Mouse (Mus musculus) Patski (cell line): ENCODE measurements at regions not wholly inside any gene's neighbourhood (a gene's known extent, or its start where the extent isn't known, plus 50 kb on each side); places are given as distances from the start of the nearest gene placed in this dataset.
A peak's percentile ranks its signal among the peaks of the same experiment; 100 is the strongest.

Experiments
- ATAC-seq: fragments of 100-300 bp; one replicate; pipeline ENCODE4 v1.8.0; 2021
- CTCF ChIA-PET: fragments of 350-600 bp; sonication (Branson Sonifier 250); formaldehyde crosslinking; loops from one replicate; lab custom pipeline; 2022; ENCODE audit warnings: inconsistent platforms; lab: Charles Lee
- POLR2A ChIA-PET: fragments of 350-600 bp; sonication (Branson Sonifier 250); formaldehyde crosslinking; loops from one replicate; lab custom pipeline; 2022; ENCODE audit warnings: antibody characterized with exemption, inconsistent platforms; lab: Charles Lee
- DNase-seq: peaks from one replicate; pipeline ENCODE4 v3.0.0-alpha.2; 2011; ENCODE audit warnings: low read depth, low spot score
- H3K27me3 ChIP-seq: fragments of 371-371 bp; one replicate; pipeline ENCODE4 v1.5.1; 2021
- CTCF ChIP-seq: fragments of 100-300 bp; IDR thresholded peaks from one replicate; pipeline ENCODE4 v1.5.1; 2021
- in situ Hi-C: fragments of 300-500 bp; cut with MboI; formaldehyde crosslinking; loops from 3 replicates; pipeline ENCODE4 v1.11.1; 2018; ENCODE audit warnings: low pct_unique_long_range_greater_than_20kb, mixed read lengths

DNA sequence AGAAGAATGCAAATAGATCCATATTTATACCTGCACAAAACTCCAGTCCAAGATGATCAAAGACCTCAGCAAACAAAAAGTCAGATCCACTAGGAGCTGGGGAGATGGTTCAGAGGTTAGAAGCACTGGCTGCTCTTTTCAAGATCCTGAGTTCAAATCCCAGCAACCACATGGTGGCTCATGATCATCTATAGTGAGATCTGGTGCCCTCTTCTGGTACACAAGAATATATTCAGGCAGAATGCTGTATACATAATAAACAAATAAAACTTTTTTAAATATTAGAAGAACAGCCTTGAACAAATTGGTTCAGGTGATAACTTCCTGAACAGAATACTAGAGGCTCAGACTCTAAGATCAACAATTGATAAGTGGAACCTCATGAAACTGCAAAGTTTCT lies 83.7 kb downstream of the Hmgn5 start:
- CTCF ChIA-PET = no interaction called here
- POLR2A ChIA-PET = no interaction called here
- in situ Hi-C loops = no loop called here
- TF ChIP-seq CTCF = peak; percentile 35
- no peak for DNase-seq
- H3K27me3 ChIP-seq = peaks cover 18% of the 10 kb centered on the region
- ATAC-seq = no peak
